Mouse (Mus musculus): Measurements from ENCODE around the gene Lrrc26. TPM values are rescaled to one million over a fixed set of nuclear protein-coding genes. Genes with fewer than 3 reads are reported as not detected.

The Lrrc26 gene
- polyA plus RNA-seq, 1 experiment = not detected

DNA sequence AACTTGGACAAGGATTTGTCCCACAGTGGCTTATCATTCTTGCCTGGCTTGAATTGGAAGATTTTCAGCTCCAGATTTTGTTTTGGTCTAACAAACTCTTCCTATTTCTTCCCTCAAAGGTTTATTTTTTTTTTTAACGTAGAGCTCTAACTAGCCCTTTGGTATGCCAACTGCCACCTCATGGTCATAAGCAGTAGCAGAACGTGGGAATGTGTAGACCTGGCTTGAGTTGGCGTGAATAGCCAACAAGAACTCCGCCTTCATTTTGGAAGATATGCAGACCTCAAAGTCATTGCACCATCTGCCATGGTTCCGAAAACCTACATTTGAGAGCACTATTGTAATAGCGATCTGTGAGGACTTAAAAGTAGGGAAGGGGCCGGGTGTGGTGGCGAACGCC lies 41.8 kb downstream of the Lrrc26 start:
- no peak overlapping the region for H3K27ac ChIP-seq (ENCODE audit: insufficient read depth, low read length)
- H3K4me1 ChIP-seq (ENCODE audit: control insufficient read depth, insufficient read depth, low read length) = peaks cover 2% of the 10 kb centered on the region; the same call in 1 of the 2 replicates
- H3K4me3 ChIP-seq (ENCODE audit: insufficient read depth, low read length) = peak overlapping the region; percentile 46
- no peak for TF ChIP-seq POLR2A (IDR thresholded peaks at IDR 0.05; ENCODE audit: extremely low read depth, insufficient read depth, low read length)
- no peak for TF ChIP-seq CTCF (IDR thresholded peaks at IDR 0.05; ENCODE audit: extremely low read depth, insufficient read depth, low read length)

DNA sequence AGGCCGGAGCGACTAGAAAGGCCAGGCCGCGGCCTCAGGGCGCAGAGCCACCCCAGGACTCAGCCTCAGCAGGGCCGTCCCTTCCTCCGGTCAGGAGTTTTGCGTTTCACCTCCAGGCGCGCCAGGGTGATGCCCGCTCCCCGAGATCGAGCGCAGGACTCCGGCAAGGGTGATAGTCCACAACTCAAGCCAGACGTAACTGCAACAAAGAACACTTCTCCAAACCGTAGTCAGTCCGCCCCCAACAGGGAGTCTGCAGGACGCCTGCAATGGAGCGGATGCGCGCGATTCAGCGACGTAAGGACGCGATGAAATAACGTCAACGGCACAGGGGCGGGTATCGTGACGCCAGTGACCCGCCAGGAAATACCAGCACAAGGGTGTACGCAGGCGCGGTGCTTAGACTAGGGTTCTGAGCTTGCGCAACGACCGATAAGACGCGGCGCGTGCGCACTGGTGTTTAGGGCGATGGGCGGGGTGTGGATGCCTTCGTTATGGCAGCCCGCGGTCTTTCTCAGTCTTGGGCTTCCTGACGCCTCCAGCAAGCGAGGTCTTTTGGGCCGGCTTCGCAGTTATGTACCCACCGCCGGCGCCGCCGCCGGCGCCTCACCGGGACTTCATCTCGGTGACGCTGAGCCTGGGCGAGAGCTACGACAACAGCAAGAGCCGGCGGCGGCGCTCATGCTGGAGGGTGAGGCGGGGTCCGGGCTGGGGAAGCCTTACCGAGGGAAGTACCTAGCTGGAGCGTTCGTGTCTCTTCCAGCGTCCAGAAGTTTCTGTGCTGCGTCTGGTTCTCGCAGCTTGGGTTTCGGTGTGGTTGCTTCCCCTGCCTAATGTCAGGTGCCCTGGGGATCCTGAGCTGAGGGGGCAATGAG lies 42.8 kb downstream of the Lrrc26 start, which contains the start of gene Man1b1:
Man1b1 (plus strand) TSS at position 53 of the 875 bp plus-strand sequence.
- Histone ChIP-seq H3K4me3 (ENCODE audit: insufficient read depth, low read length) (peak within 1 kb of the TSS; percentile 46), H3K4me1 (ENCODE audit: control insufficient read depth, insufficient read depth, low read length) (peaks cover 2% of the 10 kb centered on the region; the same call in 1 of the 2 replicates), H3K27ac (ENCODE audit: insufficient read depth, low read length) (0 out of 2 replicates have a peak within 1 kb of the TSS, but pooled peaks have one; percentile 4)
- TF ChIP-seq CTCF (IDR thresholded peaks at IDR 0.05; ENCODE audit: extremely low read depth, insufficient read depth, low read length) (no peak), POLR2A (IDR thresholded peaks at IDR 0.05; ENCODE audit: extremely low read depth, insufficient read depth, low read length) (peak; percentile 92)

DNA sequence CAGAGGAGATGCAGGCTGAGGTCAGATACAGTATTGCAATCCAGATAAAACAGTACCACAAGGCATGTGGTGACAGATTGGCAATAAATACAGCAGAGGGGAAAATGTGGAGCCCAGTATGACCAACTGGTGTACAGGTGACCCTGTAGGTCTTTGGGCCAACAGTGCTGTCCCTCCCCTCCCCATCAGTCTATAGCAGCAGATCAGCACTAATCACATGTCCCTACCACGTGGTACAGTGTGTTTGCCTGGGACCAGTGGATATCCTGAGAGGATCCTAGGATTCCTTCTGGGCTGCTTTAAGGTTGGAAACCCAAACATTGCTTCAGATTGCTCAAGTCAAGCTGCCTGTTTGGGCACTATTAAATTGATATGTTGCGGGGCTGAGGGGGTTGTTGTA lies 43.9 kb downstream of the Lrrc26 start:
- Histone ChIP-seq H3K4me1 (ENCODE audit: control insufficient read depth, insufficient read depth, low read length) (peaks cover 2% of the 10 kb centered on the region; the same call in 1 of the 2 replicates), H3K4me3 (ENCODE audit: insufficient read depth, low read length) (peak overlapping the region; percentile 46; the same call in 1 of the 2 replicates), H3K27ac (ENCODE audit: insufficient read depth, low read length) (no peak overlapping the region)
- TF ChIP-seq CTCF (IDR thresholded peaks at IDR 0.05; ENCODE audit: extremely low read depth, insufficient read depth, low read length) (no peak), POLR2A (IDR thresholded peaks at IDR 0.05; ENCODE audit: extremely low read depth, insufficient read depth, low read length) (no peak)

DNA sequence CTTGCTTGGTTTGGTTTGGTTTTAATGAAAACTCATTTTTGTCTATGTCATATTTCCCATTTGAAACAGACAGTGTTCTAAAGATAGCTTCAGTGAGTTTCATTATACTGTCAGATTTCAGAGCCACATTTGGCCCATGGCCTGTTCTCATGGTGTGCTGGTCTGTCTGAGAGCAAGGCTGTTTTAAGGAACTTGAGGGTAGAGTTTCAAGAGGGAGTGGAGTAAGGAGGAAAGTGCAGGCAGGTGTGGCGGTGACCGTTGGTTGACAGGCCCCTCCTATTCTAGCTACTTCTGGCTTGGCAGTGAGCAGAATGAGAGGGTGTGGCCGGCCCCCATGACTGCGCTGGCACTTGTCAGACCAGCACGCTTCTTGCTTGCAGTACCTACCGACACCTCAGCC lies 48.6 kb downstream of the Lrrc26 start:
- no peak overlapping the region for H3K4me3 ChIP-seq (ENCODE audit: insufficient read depth, low read length)
- TF ChIP-seq CTCF (IDR thresholded peaks at IDR 0.05; ENCODE audit: extremely low read depth, insufficient read depth, low read length) (no peak), POLR2A (IDR thresholded peaks at IDR 0.05; ENCODE audit: extremely low read depth, insufficient read depth, low read length) (no peak)
- H3K27ac ChIP-seq (ENCODE audit: insufficient read depth, low read length) = no peak overlapping the region
- no peaks in the 10 kb centered on the region; the same call in 1 of the 2 replicates for H3K4me1 ChIP-seq (ENCODE audit: control insufficient read depth, insufficient read depth, low read length)

Other genes starting within 250 kb of the Lrrc26 start
- gene Nsmf, start 235.6 kb upstream of the Lrrc26 start, polyA plus RNA-seq (2012; rRNA removed) = 724 and 838 TPM in 2 replicates
- gene Entpd8, start 209.6 kb upstream of the Lrrc26 start, polyA plus RNA-seq (2012; rRNA removed) = not detected in 2 replicates
- not detected in 2 replicates for gene Noxa1, start 194.8 kb upstream of the Lrrc26 start, polyA plus RNA-seq (2012; rRNA removed)
- 22.1 and 24.2 TPM in 2 replicates for gene Nrarp, start 109.2 kb upstream of the Lrrc26 start, polyA plus RNA-seq (2012; rRNA removed)
- 2.5 TPM in 2 replicates for gene Tor4a, start 93.0 kb upstream of the Lrrc26 start, polyA plus RNA-seq (2012; rRNA removed)
- gene Nelfb, start 78.4 kb upstream of the Lrrc26 start, polyA plus RNA-seq (2012; rRNA removed) = 52.0 and 57.5 TPM in 2 replicates
- gene Stpg3, start 75.3 kb upstream of the Lrrc26 start, polyA plus RNA-seq (2012; rRNA removed) = 0.11 TPM in 1 of 2 replicates, not detected in the other
- gene Fam166a, start 71.2 kb upstream of the Lrrc26 start, polyA plus RNA-seq (2012; rRNA removed) = 0.19 and 0.21 TPM in 2 replicates
- 527 and 537 TPM in 2 replicates for gene Tubb4b, start 65.2 kb upstream of the Lrrc26 start, polyA plus RNA-seq (2012; rRNA removed)
- gene Slc34a3, start 55.6 kb upstream of the Lrrc26 start, polyA plus RNA-seq (2012; rRNA removed) = 0.26 and 0.44 TPM in 2 replicates
- not detected in 2 replicates for gene Rnf224, start 53.1 kb upstream of the Lrrc26 start, polyA plus RNA-seq (2012; rRNA removed)
- gene Rnf208, start 47.7 kb upstream of the Lrrc26 start, polyA plus RNA-seq (2012; rRNA removed) = 314 and 325 TPM in 2 replicates
- gene Cysrt1, start 47.5 kb upstream of the Lrrc26 start, polyA plus RNA-seq (2012; rRNA removed) = 0.21 and 0.57 TPM in 2 replicates
- 14.0 and 15.5 TPM in 2 replicates for gene AL732309.1, start 43.1 kb upstream of the Lrrc26 start, polyA plus RNA-seq (2012; rRNA removed)
- 33.8 and 36.0 TPM in 2 replicates for gene Tmem203, start 34.5 kb upstream of the Lrrc26 start, polyA plus RNA-seq (2012; rRNA removed)
- gene Tprn, start 27.3 kb upstream of the Lrrc26 start, polyA plus RNA-seq (2012; rRNA removed) = 14.0 and 22.0 TPM in 2 replicates
- gene Ssna1, start 17.5 kb upstream of the Lrrc26 start, polyA plus RNA-seq (2012; rRNA removed) = 87.9 and 93.2 TPM in 2 replicates
- gene Anapc2, start 17.4 kb upstream of the Lrrc26 start, polyA plus RNA-seq (2012; rRNA removed) = 75.7 and 76.5 TPM in 2 replicates
- not detected in 2 replicates for gene Tmem210, start 1.8 kb upstream of the Lrrc26 start, polyA plus RNA-seq (2012; rRNA removed)
- 336 and 340 TPM in 2 replicates for gene Grin1, start 29.3 kb downstream of the Lrrc26 start, polyA plus RNA-seq (2012; rRNA removed)
- gene Man1b1, start 42.4 kb downstream of the Lrrc26 start, polyA plus RNA-seq (2012; rRNA removed) = 27.0 and 28.4 TPM in 2 replicates
- 59.8 and 69.1 TPM in 2 replicates for gene Dpp7, start 66.4 kb downstream of the Lrrc26 start, polyA plus RNA-seq (2012; rRNA removed)
- gene Uap1l1, start 75.8 kb downstream of the Lrrc26 start, polyA plus RNA-seq (2012; rRNA removed) = 16.6 and 20.4 TPM in 2 replicates
- gene Sapcd2, start 82.4 kb downstream of the Lrrc26 start, polyA plus RNA-seq (2012; rRNA removed) = 4.0 and 4.4 TPM in 2 replicates
- gene Entpd2, start 106.0 kb downstream of the Lrrc26 start, polyA plus RNA-seq (2012; rRNA removed) = 15.8 and 19.0 TPM in 2 replicates
- 435 and 468 TPM in 2 replicates for gene Npdc1, start 109.4 kb downstream of the Lrrc26 start, polyA plus RNA-seq (2012; rRNA removed)
- 0.38 and 0.48 TPM in 2 replicates for gene Fut7, start 133.4 kb downstream of the Lrrc26 start, polyA plus RNA-seq (2012; rRNA removed)
- gene Abca2, start 138.8 kb downstream of the Lrrc26 start, polyA plus RNA-seq (2012; rRNA removed) = 105 and 109 TPM in 2 replicates
- 0.72 and 0.79 TPM in 2 replicates for gene Clic3, start 166.9 kb downstream of the Lrrc26 start, polyA plus RNA-seq (2012; rRNA removed)
- gene Paxx, start 171.2 kb downstream of the Lrrc26 start, polyA plus RNA-seq (2012; rRNA removed) = 137 TPM in 2 replicates
- gene Ptgds, start 180.1 kb downstream of the Lrrc26 start, polyA plus RNA-seq (2012; rRNA removed) = 2,250 and 2,426 TPM in 2 replicates
- gene Lcn12, start 204.0 kb downstream of the Lrrc26 start, polyA plus RNA-seq (2012; rRNA removed) = not detected in 2 replicates
- 44.3 and 46.1 TPM in 2 replicates for gene Fbxw5, start 210.8 kb downstream of the Lrrc26 start, polyA plus RNA-seq (2012; rRNA removed)
- 2.3 and 3.3 TPM in 2 replicates for gene C8g, start 211.8 kb downstream of the Lrrc26 start, polyA plus RNA-seq (2012; rRNA removed)

All from cortical plate, adult 2 months (tissue).